Mouse (Mus musculus) liver, embryonic 18 days (tissue): ENCODE results near the gene Mlc1. TPM values are rescaled to one million over a fixed set of nuclear protein-coding genes. Genes with fewer than 3 reads are reported as not detected.

Experiments
- polyA plus RNA-seq: library from polyadenylated mRNA; depleted of rRNA; stranded (reverse); fragments of >200 nt; gene quantifications from 2 replicates; pipeline ENCODE4 v1.2.3, GENCODE M21; 2012; rRNA removed

Mlc1 gene
- not detected in 2 replicates for polyA plus RNA-seq

DNA sequence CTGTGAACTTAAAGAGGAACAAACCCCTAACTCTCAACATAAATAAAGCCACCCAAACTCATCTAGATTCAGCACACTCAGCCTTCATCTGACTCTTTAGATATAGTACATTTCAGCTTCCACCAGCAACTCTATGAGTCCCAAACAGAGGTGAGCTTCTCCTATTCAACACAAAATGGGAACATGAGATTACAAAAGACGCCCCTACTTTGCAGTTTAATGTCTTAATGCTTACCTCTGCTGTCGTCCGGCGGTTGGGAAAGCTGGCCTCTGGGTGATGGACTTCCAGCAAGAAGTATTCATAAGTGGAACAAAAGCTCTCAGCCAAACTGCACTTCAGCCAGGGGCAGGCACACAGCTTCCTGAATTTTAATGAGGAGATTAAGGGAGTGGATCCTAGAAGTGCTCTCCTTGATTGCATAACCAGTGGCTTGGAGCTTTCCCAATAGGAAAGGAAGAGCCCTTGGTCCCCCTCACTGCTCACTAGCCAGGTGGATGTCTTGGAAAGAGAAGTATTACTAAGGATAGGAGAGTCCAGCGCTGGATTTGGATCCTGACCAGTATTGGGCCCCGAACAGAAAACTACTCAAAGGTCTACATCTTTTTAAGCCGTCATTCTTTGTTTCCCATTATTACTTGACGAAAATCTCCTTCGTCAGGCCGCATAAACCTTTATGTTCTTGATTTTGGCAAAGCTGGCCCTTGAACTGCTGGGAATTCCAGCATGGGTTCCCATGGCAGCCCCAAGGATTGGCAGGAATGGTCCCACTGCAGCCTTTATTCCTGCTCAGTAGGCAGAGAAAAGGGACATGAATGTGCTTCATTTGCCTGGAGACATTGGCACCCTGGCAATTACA, at the start of gene Mlc1:
TSS of gene Mlc1 (minus strand) at position 727 of the 857 bp plus-strand sequence.

GRCm38 (mm10) chr15:88982534-88983079, 3.8 kb upstream of the Mlc1 start, which contains the start of gene Mov10l1:
Mov10l1 (plus strand) TSS chr15:88982909.

GRCm38 (mm10) chr15:88954368-88955072, 24.3 kb downstream of the Mlc1 start, which contains the start of gene Ttll8:
Ttll8 (minus strand) TSS chr15:88954418.

Other genes starting within 250 kb of the Mlc1 start
- 6.0 and 6.6 TPM in 2 replicates for gene Brd1, start 244.8 kb downstream of the Mlc1 start, polyA plus RNA-seq
- gene Zbed4, start 227.3 kb downstream of the Mlc1 start, polyA plus RNA-seq: 4.6 and 4.7 TPM in 2 replicates
- gene Alg12, start 159.7 kb downstream of the Mlc1 start, polyA plus RNA-seq: 5.2 and 5.8 TPM in 2 replicates
- 25.4 and 31.2 TPM in 2 replicates for gene Creld2, start 159.4 kb downstream of the Mlc1 start, polyA plus RNA-seq
- 12.1 and 25.9 TPM in 2 replicates for gene Pim3, start 116.8 kb downstream of the Mlc1 start, polyA plus RNA-seq
- gene Ttll8, start 24.6 kb downstream of the Mlc1 start, polyA plus RNA-seq: 0.04 and 0.09 TPM in 2 replicates
- gene Mov10l1, start 3.9 kb upstream of the Mlc1 start, polyA plus RNA-seq: 0.01 TPM in 1 of 2 replicates, not detected in the other
- gene Panx2, start 80.7 kb upstream of the Mlc1 start, polyA plus RNA-seq: not detected in 2 replicates
- gene Trabd, start 96.1 kb upstream of the Mlc1 start, polyA plus RNA-seq: 21.5 and 25.2 TPM in 2 replicates
- 22.4 and 25.8 TPM in 2 replicates for gene Selenoo, start 110.1 kb upstream of the Mlc1 start, polyA plus RNA-seq
- gene Tubgcp6, start 144.1 kb upstream of the Mlc1 start, polyA plus RNA-seq: 6.5 and 8.5 TPM in 2 replicates
- gene Hdac10, start 149.7 kb upstream of the Mlc1 start, polyA plus RNA-seq: 9.1 and 9.7 TPM in 2 replicates
- 3.5 and 4.5 TPM in 2 replicates for gene Mapk12, start 161.7 kb upstream of the Mlc1 start, polyA plus RNA-seq
- 1.3 TPM in 2 replicates for gene Mapk11, start 170.6 kb upstream of the Mlc1 start, polyA plus RNA-seq
- 37.7 and 44.3 TPM in 2 replicates for gene Plxnb2, start 201.8 kb upstream of the Mlc1 start, polyA plus RNA-seq
- 5.4 and 6.4 TPM in 2 replicates for gene Dennd6b, start 217.5 kb upstream of the Mlc1 start, polyA plus RNA-seq
- gene Ppp6r2, start 232.5 kb upstream of the Mlc1 start, polyA plus RNA-seq: 13.5 and 14.0 TPM in 2 replicates